Comparison of ENCODE assay signal across 16 mouse cellular contexts in the genomic region with DNA sequence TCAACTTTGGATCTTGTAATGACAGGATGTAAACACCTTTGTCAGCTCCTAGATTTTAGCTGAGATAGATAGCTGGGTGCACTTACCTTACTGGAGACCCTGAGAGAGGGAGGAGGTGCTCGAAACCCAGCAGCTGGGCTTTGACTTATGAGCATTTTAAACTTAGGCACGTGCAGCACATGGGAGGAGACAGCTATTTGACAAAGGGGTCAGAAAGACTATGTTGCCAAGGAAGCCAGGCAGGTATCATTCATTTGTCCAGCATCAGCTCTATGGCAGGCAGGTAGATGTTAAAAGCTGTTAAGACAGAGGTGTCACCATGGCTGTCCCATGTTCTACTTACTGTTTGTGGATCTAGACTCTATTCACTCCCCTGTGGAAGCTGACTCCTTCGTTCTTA.
DNase-seq lines count a peak whose midpoint lies in the region; TF ChIP-seq lines count a peak whose summit lies in the region.
"Had no signal": no experiment of that assay in that cellular context is flagged by ENCODE, and none has a peak within 500 bp of the region (broad histone marks: within the 10 kb centered on the region; RNA-seq: fewer than 3 reads in every experiment).

No protein-coding gene starts in this region.

- TF ChIP-seq EP300 in CH12.LX (IDR thresholded peaks at IDR 0.05; ENCODE audit: low read length) = no peak

- TF ChIP-seq CTCF in CH12.LX (conservative IDR thresholded peaks at IDR 0.05 in 1 of 2, IDR thresholded peaks at IDR 0.05 in 1 of 2; ENCODE audit: low read depth in 2 of 2, low read length in 2 of 2) = no peak

- TF ChIP-seq POLR2A in CH12.LX (IDR thresholded peaks at IDR 0.05; ENCODE audit: low read depth, low read length) = no peak

- peak overlapping the region; percentile 46 for H3K27ac ChIP-seq in CH12.LX (ENCODE audit: insufficient read depth, low read depth)

- TF ChIP-seq RAD21 in CH12.LX (IDR thresholded peaks at IDR 0.05; ENCODE audit: low read depth, low read length) = no peak

- peak overlapping the region; percentile 46; the same call in 1 of the 2 replicates for H3K4me2 ChIP-seq in CH12.LX (ENCODE audit: insufficient read depth, low read depth, poor library complexity, severe bottlenecking)

- H3K4me1 ChIP-seq in CH12.LX (ENCODE audit: control insufficient read depth in 1 of 2, insufficient read depth in 2 of 2) = peaks cover 23 to 45% of the 10 kb centered on the region in 2 experiments

- H3K27me3 ChIP-seq in CH12.LX (replicated peaks) = no peaks in the 10 kb centered on the region
- H3K27me3 ChIP-seq: Patski had no signal

- H3K9me3 ChIP-seq in CH12.LX (replicated peaks; ENCODE audit: low read length) = no peaks in the 10 kb centered on the region
- H3K9me3 ChIP-seq: G1E had no signal

- H3K36me3 ChIP-seq in CH12.LX (replicated peaks in 1 of 2; ENCODE audit: control insufficient read depth in 1 of 2, insufficient read depth in 1 of 2, low read length in 1 of 2) = no peaks in the 10 kb centered on the region
- H3K36me3 ChIP-seq: G1E had no signal

- no peaks in the 10 kb centered on the region for H3K79me2 ChIP-seq in CH12.LX (replicated peaks; ENCODE audit: control insufficient read depth, extremely low read depth, insufficient read depth, poor library complexity, severe bottlenecking)

- in situ Hi-C loops in CH12.LX (cut with MboI; ENCODE audit: low pct_ligation_motif_present, low pct_unique_long_range_greater_than_20kb, low sequenced_read_pairs) = loop anchor here (5.0 kb wide), 1 partner anchor 78 kb away; no protein-coding TSS in a partner anchor

- no peak overlapping the region for H3K9ac ChIP-seq in CH12.LX (ENCODE audit: insufficient read depth, low read depth)

- no peak for DNase-seq in CH12.LX (ENCODE audit: extremely low read depth)
- no peak for DNase-seq in ovary, adult 18-20 months (ENCODE audit: low spot score)
- DNase-seq: adrenal gland, adult 2 months; adrenal gland, adult 8-10 months; adrenal gland, postnatal 10 days; adrenal gland, postnatal 14 days; adrenal gland, postnatal 25 days; adrenal gland, postnatal 36 days; B cell, adult 2 months; cerebellum, adult 11 months; cerebellum, adult 11-12 months; cerebellum, adult 18-20 months; cerebellum, adult 2 months; cerebellum, adult 8-10 months had no signal

- dilution Hi-C loops in CH12.LX (cut with MboI; ENCODE audit: extremely low pct_ligation_motif_present, extremely low pct_unique_long_range_greater_than_20kb, low sequenced_read_pairs) = no loop called here

- H3K4me3 ChIP-seq in CH12.LX (replicated peaks in 1 of 3; ENCODE audit: low read depth in 2 of 3, low read length in 2 of 3, poor library complexity in 1 of 3) = no peak overlapping the region

TF ChIP-seq in CH12.LX, 34 proteins besides CTCF, POLR2A, EP300 and RAD21:
- peak; percentile 75 for TF ChIP-seq MXI1 (IDR thresholded peaks at IDR 0.05; ENCODE audit: low read depth, low read length)
- TF ChIP-seq CHD1 (IDR thresholded peaks at IDR 0.05; ENCODE audit: low read depth, low read length) = peak; percentile 78; the same call in 1 of the 2 replicates
- TF ChIP-seq ZKSCAN1 (IDR thresholded peaks at IDR 0.05; ENCODE audit: borderline replicate concordance, low read depth, low read length) = no peak
- TF ChIP-seq UBTF (IDR thresholded peaks at IDR 0.05; ENCODE audit: low read depth, low read length) = no peak
- 0 out of 2 replicates have a peak, but pooled peaks have one; percentile 32 for TF ChIP-seq MAFK (IDR thresholded peaks at IDR 0.05; ENCODE audit: insufficient replicate concordance, low read length)
- 0 out of 2 replicates have a peak, but pooled peaks have one; percentile 21 for TF ChIP-seq NRF1 (IDR thresholded peaks at IDR 0.05; ENCODE audit: low read depth, low read length)
- TF ChIP-seq MAX (IDR thresholded peaks at IDR 0.05; ENCODE audit: low read length) = peak; percentile 82
- peak; percentile 98 for TF ChIP-seq BHLHE40 (IDR thresholded peaks at IDR 0.05; ENCODE audit: low read depth, low read length)
- TF ChIP-seq MYC (IDR thresholded peaks at IDR 0.05; ENCODE audit: low read depth, low read length) = peak; percentile 71
